Mouse (Mus musculus) megakaryocyte, embryonic 14.5 days (primary cell): ENCODE measurements around the gene Foxr1.

ENCODE experiments used
- FLI1 ChIP-seq: IDR thresholded peaks from 2 replicates; pipeline ENCODE4 v1.6.1; 2012; ENCODE audit warnings: low read length, inconsistent platforms, mixed read lengths
- GATA1 ChIP-seq: IDR thresholded peaks from 3 replicates; pipeline ENCODE4 v1.6.1; 2012; ENCODE audit warnings: mixed read lengths, low read length, inconsistent platforms, borderline replicate concordance

DNA sequence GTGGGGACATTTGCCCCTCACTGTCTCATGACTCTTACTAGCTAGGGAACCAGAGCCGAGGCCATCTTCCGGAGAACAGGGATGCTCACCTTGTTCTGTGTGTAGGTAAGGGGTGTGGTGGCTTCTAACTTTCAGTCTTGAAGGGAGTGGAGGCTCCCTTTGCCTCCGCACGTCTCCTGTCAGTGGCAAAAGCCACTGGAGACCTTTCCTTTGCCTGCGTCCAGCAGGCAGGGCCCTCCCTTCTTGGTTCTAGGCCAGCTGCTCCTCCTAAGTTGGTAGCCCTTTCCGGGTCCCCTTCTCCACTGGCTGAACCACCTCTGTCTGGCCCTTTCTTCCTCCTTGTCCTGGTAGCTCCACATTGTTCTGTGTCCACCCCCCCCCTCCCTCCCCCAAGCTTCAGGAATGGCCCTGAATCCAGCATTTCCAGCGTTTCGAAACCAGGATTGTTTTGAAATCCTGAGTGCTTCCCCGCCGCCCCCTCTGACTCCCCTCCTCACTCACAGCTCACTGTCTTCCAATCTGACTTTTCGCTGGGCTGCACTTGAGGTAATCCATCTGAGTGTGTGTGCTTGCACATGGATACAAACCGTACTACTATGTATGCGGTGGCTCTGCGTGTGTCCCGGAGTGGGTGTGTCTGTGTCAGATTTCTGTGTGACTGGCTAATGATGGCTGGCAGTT is 45.9 kb upstream of the Foxr1 start:
- TF ChIP-seq GATA1, result no peak
- no peak for TF ChIP-seq FLI1
